Mouse (Mus musculus) gastrocnemius, postnatal 25 days (tissue): ENCODE measurements around the gene Stk40. TPM values are rescaled to one million over a fixed set of nuclear protein-coding genes. Genes with fewer than 3 reads are reported as not detected.
"Not testable (repeated sequence)": the region's sequence is repeated elsewhere in the genome, so short reads cannot be mapped to it uniquely, and the experiment has no call there.

Experiments used
- DNase-seq: peaks from one replicate; pipeline ENCODE4 v3.0.0; 2022
- total RNA-seq, 2 experiments: library from RNA; stranded (reverse); gene quantifications; 1 replicate in 1 of 2; 2 replicates in 1 of 2; pipeline ENCODE4 v1.2.3; 2021

The Stk40 gene
- total RNA-seq, 2 experiments from 2014 or later = 70.8 to 75.6 TPM

DNA sequence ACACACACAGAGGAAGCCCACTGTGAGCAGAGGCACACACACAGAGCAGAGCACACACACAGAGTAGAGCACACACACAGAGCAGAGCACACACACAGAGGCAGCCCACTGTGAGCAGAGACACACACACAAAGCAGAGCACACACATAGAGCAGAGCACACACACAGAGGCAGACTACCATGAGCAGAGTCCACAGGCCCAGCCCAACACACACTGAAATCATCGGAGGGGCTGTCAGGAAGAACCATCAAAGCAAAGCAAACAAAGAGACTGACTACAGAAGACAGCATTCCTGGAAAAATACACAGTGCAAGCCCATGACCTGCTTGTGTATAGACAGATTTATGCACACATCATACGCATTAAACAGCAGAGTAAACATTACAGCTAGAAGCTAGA lies 52.1 kb downstream of the Stk40 start:
- no peak for DNase-seq

DNA sequence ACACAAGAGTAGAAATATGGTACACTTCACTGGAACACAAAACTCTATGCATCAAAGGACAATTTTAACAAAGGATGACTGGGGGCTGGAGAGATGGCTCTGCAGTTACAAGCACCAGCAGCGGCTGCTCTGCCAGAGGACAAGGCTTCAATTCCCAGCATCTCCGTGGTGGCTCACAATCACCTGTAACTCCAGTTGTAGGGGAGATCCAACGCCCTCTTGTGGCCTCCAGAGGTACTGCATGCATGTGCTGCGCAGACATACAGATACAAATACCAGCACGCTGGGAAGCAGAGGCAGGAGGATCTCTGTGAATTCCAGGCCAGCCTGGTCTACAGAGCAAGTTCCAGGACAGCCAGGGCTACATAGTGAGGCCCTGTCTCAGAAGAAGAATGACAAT lies 52.9 kb downstream of the Stk40 start:
- no peak for DNase-seq

DNA sequence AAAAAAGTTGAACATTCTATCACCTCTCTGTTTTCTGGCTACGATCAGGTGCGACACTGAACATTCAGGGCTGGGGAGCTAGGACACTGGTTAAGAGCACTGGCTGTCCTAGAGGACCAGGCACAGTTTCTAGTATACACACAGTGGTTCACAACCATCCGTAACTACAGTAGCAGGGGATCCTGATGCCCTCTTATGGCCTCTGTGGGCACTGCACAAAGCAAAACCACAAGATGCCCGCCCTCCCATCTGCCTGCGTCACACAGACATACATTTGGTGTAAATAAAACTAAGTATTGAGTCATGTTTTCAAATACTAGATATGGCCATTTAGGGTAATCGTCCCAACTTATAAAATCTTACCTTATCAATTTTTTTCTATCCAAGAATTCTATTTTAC lies 53.8 kb downstream of the Stk40 start:
- DNase-seq = no peak

DNA sequence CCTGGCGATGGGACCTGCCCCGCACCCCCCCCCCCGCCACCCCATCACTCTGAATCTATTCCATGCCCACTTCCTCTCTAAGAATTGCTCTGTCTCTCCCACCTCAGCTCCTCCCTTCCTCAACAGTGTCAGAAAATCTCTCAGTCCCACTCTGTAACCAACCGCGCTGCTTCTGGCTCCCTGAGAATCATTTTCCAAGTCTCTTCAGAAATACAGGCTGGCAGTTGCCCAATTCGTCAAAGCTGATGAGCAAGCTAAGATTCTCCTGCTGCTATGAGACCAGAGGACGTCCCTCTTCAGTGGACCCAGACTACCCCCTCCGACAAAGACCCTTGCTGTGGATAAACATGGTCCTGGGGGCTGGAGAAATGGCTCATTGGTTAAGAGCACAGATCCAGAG lies 55.7 kb downstream of the Stk40 start:
- no peak for DNase-seq

DNA sequence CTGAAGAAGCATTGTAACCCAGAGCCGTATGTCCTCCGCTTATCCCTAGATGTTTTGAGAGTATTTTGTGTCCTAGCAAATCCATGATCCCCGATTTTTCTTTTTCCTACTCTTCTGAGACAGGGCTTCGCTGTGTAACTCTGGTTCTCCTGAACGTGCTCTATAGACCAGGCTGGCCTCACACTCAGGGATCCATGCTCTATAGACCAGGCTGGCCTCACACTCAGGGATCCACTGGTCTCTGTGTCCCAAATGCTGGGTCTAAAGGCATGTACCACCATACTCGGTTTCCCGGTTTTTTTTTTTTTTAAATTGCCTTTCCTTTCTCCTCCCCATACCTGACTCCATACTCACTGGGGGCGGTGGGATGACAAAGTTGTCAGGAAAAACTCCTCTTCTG lies 57.2 kb downstream of the Stk40 start:
- no peak for DNase-seq

DNA sequence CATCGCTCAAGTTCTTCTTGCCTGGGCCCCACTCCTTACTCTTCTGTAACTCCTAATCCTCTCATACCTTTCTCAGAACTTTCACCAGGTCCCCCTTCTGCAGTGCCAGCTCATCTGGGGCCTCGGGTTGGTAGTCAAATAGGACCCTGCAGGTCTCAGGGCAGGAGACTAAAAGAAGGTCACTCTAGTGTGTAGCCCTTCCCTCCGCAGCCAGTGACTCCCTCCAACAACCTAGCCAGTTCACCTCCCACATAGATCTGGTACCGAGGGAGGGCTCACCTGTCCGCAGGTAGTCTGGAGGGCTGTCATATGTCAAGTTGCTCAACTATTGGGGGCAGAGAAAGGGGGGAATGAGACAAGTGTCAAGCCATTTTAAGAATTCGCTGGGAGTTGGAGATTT lies 57.7 kb downstream of the Stk40 start:
- no peak for DNase-seq

DNA sequence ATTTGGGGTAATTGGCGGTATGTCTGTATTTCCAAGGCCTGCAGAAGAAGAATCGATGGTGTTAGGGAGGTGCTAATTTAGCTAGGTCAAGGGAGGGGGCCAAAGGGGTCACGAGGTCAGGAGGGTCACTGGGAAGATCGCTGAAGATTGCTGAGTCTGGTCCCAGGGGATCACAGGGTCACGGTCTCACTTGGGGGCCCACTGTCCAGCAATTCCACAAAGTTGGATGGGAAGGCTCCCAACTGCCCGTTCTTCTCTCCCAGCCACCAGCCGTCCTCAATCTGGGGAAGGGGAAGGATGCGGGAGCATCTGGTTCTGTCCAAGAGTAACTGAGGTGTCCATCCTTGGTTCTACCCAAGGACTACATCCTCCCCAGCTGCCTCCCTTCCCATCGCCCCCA lies 58.2 kb downstream of the Stk40 start:
- no peak for DNase-seq

DNA sequence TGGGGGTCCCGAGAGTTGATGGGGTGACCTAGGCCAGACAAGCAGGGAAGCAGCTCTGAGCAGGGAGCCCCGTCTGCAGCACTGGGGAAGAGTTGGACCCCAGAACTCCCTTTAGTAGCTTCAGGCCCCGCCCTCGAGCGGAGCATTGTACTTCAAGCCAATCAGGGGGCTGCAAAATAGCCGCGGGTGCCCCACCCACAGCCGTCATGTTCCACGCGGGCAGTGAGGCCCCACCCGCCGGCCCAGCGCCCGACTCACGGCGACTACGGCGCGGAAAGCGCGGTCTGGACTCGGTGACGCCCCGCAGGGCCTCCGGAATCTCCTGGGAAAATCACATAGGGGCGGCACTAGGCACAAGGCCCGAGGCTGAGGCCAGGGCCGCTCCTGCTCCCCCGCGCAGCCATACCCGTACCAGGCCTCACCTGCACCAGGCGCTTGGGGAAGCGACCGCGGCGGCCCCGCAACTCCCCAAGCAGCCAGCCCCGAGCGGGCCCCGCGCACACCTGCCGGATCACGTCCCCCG lies 58.8 kb downstream of the Stk40 start:
- peak; percentile 92 for DNase-seq

DNA sequence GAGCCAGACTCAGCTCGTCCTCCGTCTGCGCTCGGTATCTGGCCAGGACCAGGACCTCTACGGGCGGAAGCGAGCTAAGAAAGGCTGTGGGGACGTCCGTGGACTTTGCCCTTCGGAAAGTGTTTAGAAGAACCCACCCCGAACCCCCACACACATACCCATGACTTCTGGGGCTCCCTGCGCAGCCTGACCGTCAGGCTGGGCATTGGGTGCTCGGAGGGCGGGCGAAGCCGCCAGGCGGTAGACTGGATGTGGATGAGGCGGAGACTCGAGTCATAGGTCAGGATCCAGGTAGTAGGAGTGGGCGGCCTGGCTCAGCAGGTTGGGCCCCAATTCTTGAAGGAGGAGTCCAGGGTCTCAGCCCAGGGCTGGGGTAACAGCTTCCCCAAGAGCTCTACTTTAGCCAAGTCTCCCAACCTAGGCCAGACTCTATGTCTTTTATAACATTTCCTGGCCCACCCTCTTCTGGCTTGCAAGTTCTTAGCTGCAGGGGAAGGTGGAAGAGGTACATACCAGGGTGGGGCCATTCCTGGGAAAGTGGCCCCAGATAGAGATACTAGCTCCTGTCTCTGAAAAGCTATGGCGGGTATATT lies 59.4 kb downstream of the Stk40 start, which contains the start of gene Sh3d21:
Sh3d21 (minus strand) TSS at position 425 of the 593 bp plus-strand sequence.
- no peak for DNase-seq

DNA sequence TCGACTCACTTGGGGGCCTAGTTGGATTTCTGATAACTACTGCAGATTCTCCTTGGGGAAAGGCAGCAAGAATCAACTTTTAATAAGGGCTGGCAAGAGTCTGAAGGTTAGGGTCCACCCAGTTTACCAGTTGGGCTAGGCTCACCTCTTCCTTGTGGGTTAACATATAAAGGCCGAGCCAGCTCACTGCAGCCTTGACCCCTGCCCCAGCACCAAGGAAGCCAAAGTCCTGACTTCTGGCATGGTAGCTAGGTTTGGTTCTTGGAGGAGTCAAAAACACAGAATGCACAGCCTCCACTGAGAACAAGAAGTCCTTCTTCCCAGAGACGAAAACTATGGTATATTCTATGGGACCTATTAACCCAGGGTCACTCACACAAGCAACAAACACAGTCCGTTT lies 59.9 kb downstream of the Stk40 start:
- DNase-seq = no peak

DNA sequence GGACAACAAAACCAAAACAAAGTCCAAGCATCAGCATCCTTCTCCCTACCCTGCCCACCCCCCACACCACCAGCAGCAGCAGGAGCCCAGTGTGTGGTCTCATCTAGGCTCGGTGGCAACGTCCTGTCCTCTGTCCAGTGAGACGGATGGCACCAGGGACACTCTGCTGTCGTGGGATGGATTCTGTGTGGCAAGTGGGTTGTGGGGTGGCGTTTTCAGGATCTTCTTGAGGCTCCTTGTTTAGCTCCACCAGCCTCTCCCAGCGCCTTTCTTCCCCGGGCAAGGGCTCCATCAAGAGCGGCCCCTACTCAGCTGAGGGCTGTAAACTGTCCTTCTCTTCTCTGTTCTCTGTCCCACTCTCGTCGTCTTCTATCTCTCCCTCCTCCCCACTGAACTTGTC lies 61.3 kb downstream of the Stk40 start:
- not testable (repeated sequence) for DNase-seq

DNA sequence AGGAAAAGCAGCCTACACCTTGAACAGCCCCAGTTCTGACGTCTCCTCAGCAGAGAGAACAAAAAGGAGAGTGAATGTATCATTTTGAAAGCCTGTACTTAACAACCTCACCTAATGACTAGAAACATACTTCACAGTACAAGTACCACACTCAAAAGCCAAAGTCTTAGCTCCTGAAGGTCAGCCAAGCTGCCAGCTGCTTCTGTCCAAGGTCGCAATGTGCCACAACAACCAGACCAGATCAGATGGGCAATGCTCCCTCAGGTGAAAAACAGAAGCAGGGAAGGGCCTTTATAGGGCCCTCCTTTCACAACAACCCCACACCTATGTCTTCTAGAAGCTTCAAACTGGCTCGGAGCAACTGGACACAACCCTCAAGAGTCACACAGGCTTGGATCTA lies 62.3 kb downstream of the Stk40 start:
- no peak for DNase-seq

DNA sequence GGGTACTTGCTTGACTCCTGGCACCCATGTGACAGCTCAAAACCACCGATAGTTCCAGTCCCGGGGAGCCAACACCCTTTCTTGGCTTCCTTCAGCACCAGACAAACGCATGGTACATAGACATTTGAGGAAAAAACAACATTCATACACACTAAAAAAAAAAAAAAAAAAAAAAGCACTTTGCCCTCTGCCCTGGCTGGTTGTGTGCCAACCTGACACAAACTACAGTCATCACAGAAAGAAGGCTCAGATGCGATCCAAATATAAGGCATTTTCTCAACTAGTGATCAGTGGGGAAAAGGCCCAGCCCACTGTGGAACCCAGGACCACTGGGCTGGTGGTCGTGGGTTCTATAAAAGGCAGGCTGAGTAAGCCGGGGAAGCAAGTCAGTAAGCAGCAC lies 65.1 kb downstream of the Stk40 start:
- DNase-seq = no peak

DNA sequence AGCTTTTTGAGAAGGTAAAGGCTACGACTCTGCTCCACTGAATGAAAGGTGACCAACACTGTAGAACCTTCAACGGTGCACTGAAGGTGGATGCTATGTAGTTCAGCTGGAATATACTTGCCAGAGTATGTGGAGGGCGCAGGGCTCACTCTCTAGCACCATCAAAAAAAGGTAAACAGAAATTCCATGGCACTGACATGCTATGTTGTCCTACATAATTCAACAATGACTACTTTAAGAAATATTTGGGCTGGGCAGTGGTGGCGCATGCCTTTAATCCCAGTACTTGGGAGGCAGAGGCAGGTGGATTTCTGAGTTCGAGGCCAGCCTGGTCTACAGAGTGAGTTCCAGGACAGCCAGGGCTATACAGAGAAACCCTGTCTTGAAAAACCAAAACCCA lies 67.0 kb downstream of the Stk40 start:
- not testable (repeated sequence) for DNase-seq

DNA sequence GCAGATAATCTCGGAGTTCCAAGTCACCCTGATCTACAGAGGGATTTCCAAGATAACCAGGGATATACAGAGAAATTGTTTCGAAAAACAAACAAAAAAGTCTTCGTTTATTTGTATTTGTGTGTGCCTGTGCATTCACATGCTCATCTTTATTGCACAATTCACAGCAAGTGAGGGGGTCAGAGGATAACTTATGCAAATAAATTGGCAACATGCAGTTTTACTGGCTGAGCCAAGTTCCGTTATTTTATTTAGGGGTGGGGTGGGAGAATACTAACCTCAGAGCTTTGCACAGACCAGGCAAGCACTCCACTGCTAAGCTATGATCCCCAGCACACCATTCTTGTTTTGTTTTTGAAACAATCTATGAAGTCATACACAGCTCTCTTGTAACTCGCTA lies 70.0 kb downstream of the Stk40 start:
- DNase-seq = no peak

DNA sequence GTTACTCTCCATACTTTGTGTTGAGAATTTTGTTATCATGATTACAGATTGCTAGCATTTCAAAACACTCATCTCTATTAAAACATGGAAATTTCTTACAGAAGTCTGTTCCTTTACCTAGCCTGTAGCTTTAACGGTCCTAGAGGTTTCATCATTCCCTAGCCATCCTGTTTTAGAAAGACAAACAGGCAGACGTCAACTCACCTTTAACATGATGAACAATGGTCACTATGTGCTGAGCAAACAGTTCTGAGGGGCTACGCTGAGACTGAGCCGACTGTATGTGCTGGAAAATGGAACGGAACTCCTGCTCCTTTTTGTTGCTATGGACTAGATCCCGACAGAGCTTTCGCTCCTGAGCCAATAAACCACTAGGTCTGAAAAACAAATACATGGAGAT lies 72.2 kb downstream of the Stk40 start:
- not testable (repeated sequence) for DNase-seq

DNA sequence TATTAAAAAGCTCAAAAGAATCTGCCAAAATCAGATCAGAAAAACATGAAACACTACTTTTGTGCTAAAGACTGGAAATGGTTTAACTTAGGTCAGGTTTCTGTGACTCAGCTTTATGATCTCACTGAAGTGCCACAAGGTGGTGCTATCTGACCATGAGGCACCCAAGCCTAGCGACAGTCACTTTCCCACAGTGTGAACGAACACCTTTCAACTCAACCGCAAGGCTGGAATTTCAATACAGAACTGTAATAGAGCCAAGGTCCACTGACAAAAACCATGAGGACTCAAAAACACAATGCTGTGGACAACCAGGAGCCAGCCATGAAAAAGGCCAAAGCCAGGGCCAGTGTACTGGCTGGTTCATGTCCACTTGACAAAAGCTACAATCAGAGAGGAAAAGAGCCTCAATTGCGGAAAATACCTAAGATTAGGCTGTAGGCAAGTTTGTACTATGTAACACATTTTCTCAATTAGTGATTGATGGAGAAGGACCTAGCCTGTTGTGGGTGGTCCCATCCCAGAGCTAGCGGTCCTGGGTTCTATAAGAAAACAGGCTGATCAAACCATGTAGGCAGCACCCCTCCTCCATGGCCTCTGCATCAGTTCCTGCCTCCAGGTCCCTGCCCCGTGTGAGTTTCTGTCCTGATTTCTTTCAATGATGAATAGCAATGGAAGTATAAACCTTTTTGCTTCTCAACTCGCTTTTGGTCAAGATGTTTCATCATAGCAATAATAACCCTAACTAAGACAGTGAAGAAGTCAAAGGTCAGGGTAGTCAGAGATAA lies 77.6 kb downstream of the Stk40 start:
- DNase-seq = no peak

DNA sequence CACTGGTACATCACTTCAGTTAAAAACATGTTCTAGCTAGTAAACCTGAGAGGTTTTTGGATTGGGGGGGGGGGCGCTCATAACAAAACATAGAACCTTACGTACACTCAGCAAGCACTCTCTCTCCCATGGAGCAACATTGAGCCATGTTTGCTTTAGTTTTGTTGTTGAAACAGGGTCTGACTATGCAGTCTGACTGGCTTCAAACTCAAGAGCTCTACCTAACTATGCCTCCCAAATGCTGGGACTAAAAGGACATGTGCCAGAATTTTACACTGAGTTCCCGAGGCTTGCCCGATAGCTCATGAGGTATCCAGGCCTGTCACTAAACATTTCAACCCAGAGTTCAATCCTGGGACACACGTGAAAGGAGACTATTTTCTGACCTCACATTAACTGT lies 79.3 kb downstream of the Stk40 start:
- no peak for DNase-seq

DNA sequence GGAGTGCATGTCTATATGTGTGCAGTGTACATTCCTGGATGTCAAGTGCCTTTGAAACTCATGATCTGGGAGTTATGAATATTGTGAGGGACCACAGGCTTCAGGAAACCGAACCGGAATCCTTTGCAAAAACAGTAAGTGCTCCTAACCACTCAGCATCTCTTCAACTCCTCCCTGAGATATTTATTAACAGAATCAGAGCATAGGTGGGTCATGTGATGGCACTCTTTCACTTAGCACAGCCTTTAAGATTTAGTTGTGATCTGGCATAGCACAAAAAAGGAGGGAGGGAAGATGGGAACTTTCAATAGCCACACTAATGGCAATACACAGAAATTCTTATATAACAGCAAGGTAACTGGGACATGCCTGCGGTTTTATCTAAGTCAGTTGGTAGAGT lies 83.3 kb downstream of the Stk40 start:
- no peak for DNase-seq
